In genomic region chr3:37845313-37846023, GRCm38 (mm10) we compare ENCODE assay signal across 8 mouse cellular contexts.
DNase-seq lines count a peak whose midpoint lies in the region; ATAC-seq lines count a peak whose summit lies in the region.

No protein-coding gene starts in this region.

- DNase-seq in embryonic facial prominence, embryonic 10.5 days (ENCODE audit: low spot score): no peak
- DNase-seq in 3T3-L1 (ENCODE audit: low read depth, low spot score): peak; percentile 83
- DNase-seq in fat pad, adult 2 months (ENCODE audit: extremely low read depth, low read depth, low spot score): peak; percentile 79
- peak; percentile 26 for DNase-seq in kidney, adult 9 months
- DNase-seq in thymus, postnatal 36 days: no peak

- no peak overlapping the region for H3K4me2 ChIP-seq in embryonic facial prominence, embryonic 12.5 days (replicated peaks)
- H3K4me2 ChIP-seq in forebrain, embryonic 13.5 days: no peak overlapping the region

- 0 out of 2 replicates have a peak, but pooled peaks have one; percentile 15 for ATAC-seq in embryonic facial prominence, embryonic 12.5 days (ENCODE audit: insufficient number of reproducible peaks, insufficient read depth, low FRiP score, low TSS enrichment)
- no peak for ATAC-seq in forebrain, embryonic 13.5 days
- no peak for ATAC-seq in granulocyte monocyte progenitor cell, adult 5-6 weeks (replicated peaks; ENCODE audit: poor library complexity, severe bottlenecking)

- peaks cover 17% of the 10 kb centered on the region; the same call in 1 of the 2 replicates for H3K4me1 ChIP-seq in embryonic facial prominence, embryonic 12.5 days
- 0 out of 2 replicates have a peak, but pooled peaks cover 5% of the 10 kb centered on the region for H3K4me1 ChIP-seq in embryonic facial prominence, embryonic 10.5 days
- H3K4me1 ChIP-seq in forebrain, embryonic 13.5 days: no peaks in the 10 kb centered on the region

- H3K9ac ChIP-seq in embryonic facial prominence, embryonic 12.5 days: no peak overlapping the region
- H3K9ac ChIP-seq in forebrain, embryonic 13.5 days: no peak overlapping the region

- no peaks in the 10 kb centered on the region for H3K36me3 ChIP-seq in embryonic facial prominence, embryonic 12.5 days
- no peaks in the 10 kb centered on the region for H3K36me3 ChIP-seq in embryonic facial prominence, embryonic 10.5 days (replicated peaks)
- H3K36me3 ChIP-seq in forebrain, embryonic 13.5 days (ENCODE audit: poor library complexity, severe bottlenecking): no peaks in the 10 kb centered on the region

- no peaks in the 10 kb centered on the region for H3K27me3 ChIP-seq in embryonic facial prominence, embryonic 12.5 days
- no peaks in the 10 kb centered on the region for H3K27me3 ChIP-seq in embryonic facial prominence, embryonic 10.5 days (replicated peaks; ENCODE audit: low read depth, poor library complexity, severe bottlenecking)
- H3K27me3 ChIP-seq in forebrain, embryonic 13.5 days: no peaks in the 10 kb centered on the region

- no peaks in the 10 kb centered on the region for H3K9me3 ChIP-seq in embryonic facial prominence, embryonic 12.5 days
- no peaks in the 10 kb centered on the region for H3K9me3 ChIP-seq in embryonic facial prominence, embryonic 10.5 days
- H3K9me3 ChIP-seq in forebrain, embryonic 13.5 days (replicated peaks): no peaks in the 10 kb centered on the region

- no peak overlapping the region for H3K27ac ChIP-seq in embryonic facial prominence, embryonic 12.5 days
- H3K27ac ChIP-seq in embryonic facial prominence, embryonic 10.5 days (replicated peaks): no peak overlapping the region
- H3K27ac ChIP-seq in forebrain, embryonic 13.5 days: no peak overlapping the region

- H3K4me3 ChIP-seq in embryonic facial prominence, embryonic 12.5 days: no peak overlapping the region
- H3K4me3 ChIP-seq in embryonic facial prominence, embryonic 10.5 days: no peak overlapping the region
- H3K4me3 ChIP-seq in forebrain, embryonic 13.5 days: no peak overlapping the region

- WGBS in embryonic facial prominence, embryonic 12.5 days: 66% methylated on average over 11 of the region's 11 CpGs
- WGBS in embryonic facial prominence, embryonic 10.5 days: 76% methylated on average over 11 of the region's 11 CpGs
- 78% methylated on average over 11 of the region's 11 CpGs for WGBS in forebrain, embryonic 13.5 days

Comparison
In these comparisons a context has a peak if more than half of its experiments do, and no peak if none do; other contexts are left out.
1. DNase-seq: peak in 3T3-L1 (single experiment), fat pad, adult 2 months (single experiment) and kidney, adult 9 months (single experiment); none in embryonic facial prominence, embryonic 10.5 days (single experiment) and thymus, postnatal 36 days (0 of 2).